Comparison of ENCODE assay signal across 28 mouse cellular contexts in the genomic region with DNA sequence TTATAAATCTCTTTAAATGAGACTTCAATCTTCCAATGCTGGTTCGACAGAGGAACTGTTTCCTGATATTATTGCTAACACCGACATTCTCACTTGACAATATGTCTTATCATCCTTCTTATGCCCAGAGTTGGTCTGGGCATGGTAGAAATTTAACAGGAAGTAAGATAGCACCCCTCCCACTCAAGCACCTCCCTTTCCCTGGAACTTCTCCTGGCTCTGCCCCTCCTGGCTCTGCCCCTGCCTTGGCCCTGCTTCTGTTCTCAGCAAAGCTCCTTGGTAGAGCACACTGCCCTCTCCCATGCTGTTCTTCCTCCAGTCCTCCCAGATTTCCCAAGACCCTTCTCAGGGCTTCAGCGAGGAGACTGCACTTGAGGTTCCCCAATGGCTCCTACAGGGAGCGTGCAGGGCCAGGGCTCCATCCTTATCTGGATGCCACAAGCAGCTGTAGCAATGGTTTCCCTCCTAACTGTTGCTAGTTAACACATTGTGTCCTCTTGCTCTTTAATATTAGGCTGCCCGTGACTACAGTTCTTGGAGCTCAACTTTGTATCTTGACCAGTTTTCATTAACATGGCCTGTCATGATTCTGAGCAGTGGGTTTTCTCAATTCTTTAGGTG. TPM values are rescaled to one million over a fixed set of nuclear protein-coding genes. Genes with fewer than 3 reads are reported as not detected.
DNase-seq lines count a peak whose midpoint lies in the region; ATAC-seq and TF ChIP-seq lines count a peak whose summit lies in the region.
"Had no signal": no experiment of that assay in that cellular context is flagged by ENCODE, and none has a peak within 500 bp of the region (broad histone marks: within the 10 kb centered on the region; RNA-seq: fewer than 3 reads in every experiment).

No protein-coding gene starts in this region.

- DNase-seq in MEL (ENCODE audit: low read depth, low spot score) = peak; percentile 34
- DNase-seq in ovary, adult 18-20 months (ENCODE audit: low spot score) = no peak
- no peak for DNase-seq in urinary bladder, adult 18-20 months (ENCODE audit: low spot score in 2 of 2)
- no peak for DNase-seq in lung, postnatal 25 days (ENCODE audit: low spot score)
- no peak for DNase-seq in thymus, postnatal 0 days (ENCODE audit: low spot score)
- DNase-seq: cerebellum, adult 18-20 months; cerebellum, postnatal 25 days; gastrocnemius, postnatal 25 days; heart, adult 2 months; heart, postnatal 14 days; kidney, postnatal 25 days; lung, embryonic 14.5 days; lung, postnatal 36 days; thymus, adult 18-20 months had no signal

- no peak for TF ChIP-seq RAD21 in MEL (IDR thresholded peaks at IDR 0.05; ENCODE audit: low read depth, low read length)

- no peak overlapping the region for H3K4me2 ChIP-seq in embryonic facial prominence, embryonic 12.5 days (replicated peaks)
- no peak overlapping the region for H3K4me2 ChIP-seq in limb, embryonic 12.5 days
- H3K4me2 ChIP-seq in liver, embryonic 15.5 days = no peak overlapping the region
- H3K4me2 ChIP-seq: forebrain, embryonic 15.5 days; heart, embryonic 13.5 days; hindbrain, embryonic 14.5 days; limb, embryonic 13.5 days; lung, embryonic 14.5 days; neural tube, embryonic 13.5 days; stomach, embryonic 15.5 days had no signal

- ATAC-seq in embryonic facial prominence, embryonic 12.5 days (ENCODE audit: insufficient number of reproducible peaks, insufficient read depth, low FRiP score, low TSS enrichment) = no peak
- ATAC-seq in limb, embryonic 12.5 days (ENCODE audit: insufficient number of reproducible peaks, insufficient read depth, low FRiP score, low TSS enrichment, low read depth) = no peak
- ATAC-seq in liver, embryonic 15.5 days (ENCODE audit: insufficient read depth) = peak; percentile 65
- ATAC-seq: forebrain, embryonic 15.5 days; midbrain, embryonic 16.5 days; Patski had no signal

- no peaks in the 10 kb centered on the region for H3K79me2 ChIP-seq in MEL (ENCODE audit: control insufficient read depth, insufficient read depth, low read length, poor library complexity)

- H3K36me3 ChIP-seq in MEL (ENCODE audit: control insufficient read depth in 1 of 2, insufficient read depth in 2 of 2, low read length in 2 of 2) = peaks cover 0 to 25% of the 10 kb centered on the region in 2 experiments; a peak in 2 of 4 replicates
- H3K36me3 ChIP-seq in embryonic facial prominence, embryonic 12.5 days = peaks cover 80% of the 10 kb centered on the region
- peaks cover 81% of the 10 kb centered on the region for H3K36me3 ChIP-seq in limb, embryonic 12.5 days
- peaks cover 90% of the 10 kb centered on the region for H3K36me3 ChIP-seq in liver, embryonic 15.5 days (replicated peaks)

- 81% methylated on average over 5 of the region's 5 CpGs for WGBS in embryonic facial prominence, embryonic 12.5 days
- WGBS in limb, embryonic 12.5 days = 89% methylated on average over 5 of the region's 5 CpGs
- 30% methylated on average over 5 of the region's 5 CpGs for WGBS in liver, embryonic 15.5 days (ENCODE audit: insufficient replicate concordance)

- no peaks in the 10 kb centered on the region for H3K9me3 ChIP-seq in MEL (replicated peaks; ENCODE audit: insufficient read depth, low read length)
- no peaks in the 10 kb centered on the region for H3K9me3 ChIP-seq in embryonic facial prominence, embryonic 12.5 days
- H3K9me3 ChIP-seq in limb, embryonic 12.5 days = no peaks in the 10 kb centered on the region
- no peaks in the 10 kb centered on the region for H3K9me3 ChIP-seq in liver, embryonic 15.5 days (replicated peaks)
- H3K9me3 ChIP-seq: forebrain, embryonic 15.5 days; heart, embryonic 13.5 days; limb, embryonic 13.5 days; neural tube, embryonic 13.5 days; stomach, embryonic 15.5 days had no signal

- TF ChIP-seq POLR2A in MEL (IDR thresholded peaks at IDR 0.05; ENCODE audit: control insufficient read depth in 1 of 2, insufficient read depth in 1 of 2, low read depth in 1 of 2, low read length in 2 of 2, poor library complexity in 1 of 2) = no peak

- TF ChIP-seq CTCF in MEL (IDR thresholded peaks at IDR 0.05 in 2 of 3, conservative IDR thresholded peaks at IDR 0.05 in 1 of 3; ENCODE audit: control insufficient read depth in 1 of 3, insufficient read depth in 1 of 3, low read depth in 2 of 3, low read length in 3 of 3, poor library complexity in 1 of 3, severe bottlenecking in 1 of 3) = no peak

- H3K4me1 ChIP-seq in MEL (ENCODE audit: control insufficient read depth in 1 of 2, insufficient read depth in 2 of 2, low read length in 2 of 2) = no peaks in the 10 kb centered on the region
- peaks cover 3% of the 10 kb centered on the region; the same call in 1 of the 2 replicates for H3K4me1 ChIP-seq in embryonic facial prominence, embryonic 12.5 days
- no peaks in the 10 kb centered on the region; the same call in 1 of the 2 replicates for H3K4me1 ChIP-seq in limb, embryonic 12.5 days (replicated peaks)
- H3K4me1 ChIP-seq in liver, embryonic 15.5 days (replicated peaks) = peaks cover 12% of the 10 kb centered on the region
- H3K4me1 ChIP-seq: forebrain, embryonic 15.5 days; limb, embryonic 13.5 days; neural tube, embryonic 13.5 days; stomach, embryonic 15.5 days had no signal

- TF ChIP-seq EP300 in MEL (IDR thresholded peaks at IDR 0.05; ENCODE audit: low read depth in 1 of 2, low read length in 2 of 2) = no peak

- no peak overlapping the region for H3K4me3 ChIP-seq in MEL (ENCODE audit: control insufficient read depth in 1 of 2, insufficient read depth in 1 of 2, low read depth in 2 of 2, low read length in 2 of 2)
- H3K4me3 ChIP-seq in embryonic facial prominence, embryonic 12.5 days = no peak overlapping the region
- no peak overlapping the region for H3K4me3 ChIP-seq in limb, embryonic 12.5 days (replicated peaks)
- H3K4me3 ChIP-seq in liver, embryonic 15.5 days (replicated peaks) = no peak overlapping the region
- H3K4me3 ChIP-seq: erythroblast, embryonic 14.5 days; forebrain, embryonic 15.5 days; heart, adult 2 months; heart, embryonic 13.5 days; layer of hippocampus, adult 2 months; limb, embryonic 13.5 days; myocyte; neural tube, embryonic 13.5 days; stomach, embryonic 15.5 days had no signal

- H3K27ac ChIP-seq in MEL (ENCODE audit: control insufficient read depth, low read depth, low read length) = no peak overlapping the region
- H3K27ac ChIP-seq in embryonic facial prominence, embryonic 12.5 days = peak overlapping the region; percentile 80
- H3K27ac ChIP-seq in limb, embryonic 12.5 days = 0 out of 2 replicates have a peak overlapping the region, but pooled peaks have one; percentile 47
- H3K27ac ChIP-seq in liver, embryonic 15.5 days (replicated peaks) = no peak overlapping the region
- H3K27ac ChIP-seq: forebrain, embryonic 15.5 days; heart, adult 2 months; heart, embryonic 13.5 days; hindbrain, embryonic 14.5 days; layer of hippocampus, adult 2 months; limb, embryonic 13.5 days; neural tube, embryonic 13.5 days; stomach, embryonic 15.5 days had no signal

- no peaks in the 10 kb centered on the region for H3K27me3 ChIP-seq in MEL (ENCODE audit: control insufficient read depth in 1 of 2, insufficient read depth in 2 of 2, low read length in 2 of 2)
- no peaks in the 10 kb centered on the region for H3K27me3 ChIP-seq in embryonic facial prominence, embryonic 12.5 days
- no peaks in the 10 kb centered on the region for H3K27me3 ChIP-seq in limb, embryonic 12.5 days
- H3K27me3 ChIP-seq in liver, embryonic 15.5 days = no peaks in the 10 kb centered on the region
- H3K27me3 ChIP-seq: forebrain, embryonic 15.5 days; heart, embryonic 13.5 days; limb, embryonic 13.5 days; neural tube, embryonic 13.5 days; Patski; stomach, embryonic 15.5 days had no signal

- H3K9ac ChIP-seq in MEL (ENCODE audit: control insufficient read depth, low read depth, low read length, poor library complexity, severe bottlenecking) = no peak overlapping the region
- H3K9ac ChIP-seq in embryonic facial prominence, embryonic 12.5 days = no peak overlapping the region
- no peak overlapping the region for H3K9ac ChIP-seq in limb, embryonic 12.5 days (replicated peaks)
- H3K9ac ChIP-seq in liver, embryonic 15.5 days = no peak overlapping the region
- H3K9ac ChIP-seq: forebrain, embryonic 15.5 days; heart, embryonic 13.5 days; hindbrain, embryonic 14.5 days; limb, embryonic 13.5 days; lung, embryonic 14.5 days; neural tube, embryonic 13.5 days; stomach, embryonic 15.5 days had no signal

TF ChIP-seq in MEL, 35 proteins besides CTCF, POLR2A, EP300 and RAD21:
- TF ChIP-seq MXI1 (IDR thresholded peaks at IDR 0.05; ENCODE audit: low read depth, low read length) (no peak), NRF1 (IDR thresholded peaks at IDR 0.05; ENCODE audit: insufficient read depth, low read depth, low read length, poor library complexity, severe bottlenecking) (no peak), POLR2AphosphoS2 (IDR thresholded peaks at IDR 0.05; ENCODE audit: low read length) (no peak), TCF12 (IDR thresholded peaks at IDR 0.05; ENCODE audit: low read depth, low read length) (no peak), ZKSCAN1 (IDR thresholded peaks at IDR 0.05; ENCODE audit: low read depth, low read length) (no peak), MEF2A (IDR thresholded peaks at IDR 0.05; ENCODE audit: extremely low read depth, insufficient replicate concordance, low read depth, low read length, poor library complexity, severe bottlenecking) (no peak), MAX (IDR thresholded peaks at IDR 0.05; ENCODE audit: low read length) (no peak), GATA1 (IDR thresholded peaks at IDR 0.05; ENCODE audit: low read depth, low read length) (no peak), POLR2AphosphoS5 (IDR thresholded peaks at IDR 0.05; ENCODE audit: borderline replicate concordance, low read depth, low read length) (no peak), E2F4 (IDR thresholded peaks at IDR 0.05; ENCODE audit: borderline replicate concordance, low read depth, low read length) (no peak), KAT2A (conservative IDR thresholded peaks at IDR 0.05; ENCODE audit: low read depth, low read length) (no peak)

RNA-seq across cellular contexts. Expression of a gene that starts 39.7 kb away (rescaled TPM):
- total RNA-seq in MEL (2012; rRNA removed) = 26.2 and 29.2 TPM in 2 replicates
- 100 to 1,000 TPM in 1 of 2 experiments, 10 to 100 TPM in 1; 29.2 to 124 TPM for polyA plus RNA-seq in MEL (2012; ENCODE audit: insufficient read depth in 1 of 2, insufficient read length in 2 of 2, low read depth in 1 of 2, low replicate concordance in 2 of 2, missing spikeins in 1 of 2)
- polyA plus RNA-seq in embryonic facial prominence, embryonic 12.5 days (2016; fragmentation: Nextera tagmentation; extraction: Ambion mirVana) = 31.8 and 34.2 TPM in 2 replicates
- polyA plus RNA-seq in limb, embryonic 12.5 days (2016; fragmentation: Nextera tagmentation; extraction: Ambion mirVana) = 19.6 and 21.2 TPM in 2 replicates
- polyA plus RNA-seq in liver, embryonic 15.5 days (2015; fragmentation: Nextera tagmentation; extraction: Ambion mirVana) = 7.1 and 7.3 TPM in 2 replicates
- 14.2 and 15.8 TPM in 2 replicates for polyA plus RNA-seq in thymus, postnatal 0 days (2015; fragmentation: Nextera tagmentation; extraction: Ambion mirVana)

Comparison
In these comparisons a context has a peak if more than half of its experiments do, and no peak if none do; other contexts are left out.
1. H3K27ac ChIP-seq: peak in embryonic facial prominence, embryonic 12.5 days (single experiment) and limb, embryonic 12.5 days (single experiment); none in MEL (single experiment) and liver, embryonic 15.5 days (single experiment).